Mouse (Mus musculus): ENCODE data around the gene Fbxo40.

- TF ChIP-seq MAX (IDR thresholded peaks at IDR 0.05; ENCODE audit: low read depth): no peak
- TF ChIP-seq TCF12 (IDR thresholded peaks at IDR 0.05; ENCODE audit: insufficient read depth, poor library complexity, severe bottlenecking): no peak
- TF ChIP-seq POLR2A (IDR thresholded peaks at IDR 0.05; ENCODE audit: insufficient read length, low read depth): no peak
- TF ChIP-seq MYOG (IDR thresholded peaks at IDR 0.05; ENCODE audit: control insufficient read depth in 1 of 3, insufficient read depth in 1 of 3, insufficient read length in 2 of 3, low read depth in 2 of 3): no peak
- no peak for TF ChIP-seq REST (IDR thresholded peaks at IDR 0.05; ENCODE audit: insufficient read depth, insufficient read length)
- TF ChIP-seq USF1 (IDR thresholded peaks at IDR 0.05; ENCODE audit: low read depth): no peak
- TF ChIP-seq POLR2AphosphoS2 (IDR thresholded peaks at IDR 0.05; ENCODE audit: insufficient read length, low read depth): no peak
- no peak for TF ChIP-seq E2F4 (IDR thresholded peaks at IDR 0.05; ENCODE audit: insufficient read depth)
- TF ChIP-seq CEBPB (IDR thresholded peaks at IDR 0.05; ENCODE audit: insufficient read depth, poor library complexity, severe bottlenecking): no peak
- TF ChIP-seq MYOD1 (IDR thresholded peaks at IDR 0.05; ENCODE audit: control insufficient read depth in 1 of 3, insufficient read length in 2 of 3, low read depth in 2 of 3): no peak
- no peak for TF ChIP-seq TCF3 (IDR thresholded peaks at IDR 0.05; ENCODE audit: insufficient read length, low read depth)
- no peak for TF ChIP-seq SRF (IDR thresholded peaks at IDR 0.05; ENCODE audit: control insufficient read depth, insufficient read length, low read depth)
Measured at GRCm38 (mm10) chr16:37031996-37032395, 41.7 kb upstream of the Fbxo40 start.
